Mouse (Mus musculus) hindbrain, postnatal 0 days (tissue): ENCODE measurements around the gene Fam151a. TPM values are rescaled to one million over a fixed set of nuclear protein-coding genes. Genes with fewer than 3 reads are reported as not detected.
"Not testable (repeated sequence)": the region's sequence is repeated elsewhere in the genome, so short reads cannot be mapped to it uniquely, and the experiment has no call there.

Source experiments
- ATAC-seq: fragments of 200-750 bp; cut with Nextera tagmentation; 2 replicates; pipeline ENCODE4 v1.8.0; 2017; ENCODE audit warnings: mild to moderate bottlenecking, moderate TSS enrichment, moderate library complexity
- DNase-seq: peaks from one replicate; pipeline ENCODE4 v3.0.0-alpha.2; 2015; ENCODE audit warnings: low spot score
- H3K27ac ChIP-seq: fragments of 300-500 bp; sonication (generic); 2 replicates; pipeline ENCODE4 v1.5.1; 2014; ENCODE audit warnings: mild to moderate bottlenecking
- H3K27me3 ChIP-seq: fragments of 300-500 bp; sonication (generic); 2 replicates; pipeline ENCODE4 v1.6.1; 2014; ENCODE audit warnings: low read length, mixed read lengths; ENCODE audit not compliant: insufficient read depth
- H3K36me3 ChIP-seq: fragments of 300-500 bp; sonication (generic); 2 replicates; pipeline ENCODE4 v1.6.1; 2014; ENCODE audit warnings: low read length, mixed read lengths; ENCODE audit not compliant: insufficient read depth
- H3K4me1 ChIP-seq: fragments of 300-500 bp; sonication (generic); 2 replicates; pipeline ENCODE4 v1.6.1; 2014; ENCODE audit warnings: antibody characterized with exemption, low read length, mixed read lengths; ENCODE audit not compliant: insufficient read depth
- H3K4me2 ChIP-seq: fragments of 300-500 bp; sonication (generic); 2 replicates; pipeline ENCODE4 v1.6.1; 2014; ENCODE audit warnings: low read depth, mild to moderate bottlenecking, low read length, moderate library complexity, mixed read lengths
- H3K4me3 ChIP-seq: fragments of 300-500 bp; sonication (generic); 2 replicates; pipeline ENCODE4 v1.5.1; 2014; ENCODE audit warnings: low read length
- H3K9ac ChIP-seq: fragments of 300-500 bp; sonication (generic); replicated peaks from 2 replicates; pipeline ENCODE4 v1.6.1; 2014; ENCODE audit warnings: mild to moderate bottlenecking, low read length, moderate library complexity, mixed read lengths
- H3K9me3 ChIP-seq: fragments of 300-500 bp; sonication (generic); 2 replicates; pipeline ENCODE4 v1.6.1; 2016; ENCODE audit warnings: low read length, mixed read lengths
- CTCF ChIP-seq: IDR thresholded peaks from 2 replicates; pipeline ENCODE4 v1.5.1; 2016; ENCODE audit warnings: antibody characterized with exemption, control low read depth, low read depth
- WGBS: fragments of 180-500 bp; shearing (Covaris S2); extraction: QIAGEN DNeasy Blood & Tissue Kit; methylation state at CpG from one replicate; pipeline ENCODE4 v1.1.7; 2014; 5-methylcytosine and 5-hydroxymethylcytosine counted together
- polyA plus RNA-seq: library from polyadenylated mRNA; unstranded; fragments of >200 nt; fragmentation: Nextera tagmentation; extraction: Ambion mirVana; gene quantifications from 2 replicates; pipeline ENCODE4 v1.2.1, GENCODE M21; 2015
- total RNA-seq: library from RNA; depleted of rRNA; stranded (reverse); fragments of >200 nt; gene quantifications from 2 replicates; pipeline ENCODE4 v1.2.3, GENCODE M21; 2014; rRNA removed

Fam151a gene
- total and polyA plus RNA-seq, 2 experiments from 2014 or later: not detected

DNA sequence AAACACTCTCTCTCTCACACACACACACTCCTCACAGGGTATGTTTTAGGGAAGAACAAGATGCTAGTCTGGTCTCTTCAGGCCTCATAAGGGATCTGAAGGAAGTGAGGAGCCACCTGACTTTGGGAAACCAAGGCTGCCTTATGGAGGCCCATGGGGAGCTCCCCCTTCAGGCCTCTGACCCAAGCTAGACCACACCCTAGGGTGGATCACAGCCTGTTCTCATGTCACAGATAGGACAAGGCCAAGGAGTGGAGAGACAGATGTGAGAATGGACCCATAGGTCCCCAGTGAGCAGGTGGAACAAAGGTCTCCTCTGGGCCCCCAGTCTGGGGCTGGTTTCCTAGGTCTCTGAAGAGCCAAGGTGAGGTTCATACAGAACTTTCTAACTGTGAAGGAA lies 58.6 kb downstream of the Fam151a start:
- DNase-seq (no peak), ATAC-seq (no peak)
- Histone ChIP-seq H3K36me3 (no peaks in the 10 kb centered on the region), H3K4me1 (no peaks in the 10 kb centered on the region), H3K9me3 (no peaks in the 10 kb centered on the region), H3K9ac (no peak overlapping the region), H3K27me3 (no peaks in the 10 kb centered on the region), H3K4me2 (no peak overlapping the region), H3K4me3 (no peak overlapping the region), H3K27ac (no peak overlapping the region)
- TF ChIP-seq CTCF: no peak

DNA sequence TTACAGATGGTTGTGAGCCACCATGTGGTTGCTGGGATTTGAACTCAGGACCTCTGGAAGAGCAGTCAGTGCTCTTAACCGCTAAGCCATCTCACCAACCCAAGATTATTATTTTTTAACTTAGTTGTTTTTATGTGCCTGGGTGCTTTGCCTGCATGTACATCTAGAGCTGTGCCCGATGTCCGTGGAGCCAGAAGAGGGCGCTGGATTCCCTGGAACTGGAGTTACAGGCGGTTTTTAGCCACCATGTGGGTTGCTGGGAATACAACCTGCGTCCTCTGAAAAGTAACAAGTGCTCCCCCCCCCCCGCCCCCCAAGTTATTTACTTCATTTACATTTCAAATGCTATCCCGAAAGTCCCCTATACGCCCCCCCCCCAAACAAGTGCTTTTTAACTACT lies 60.1 kb downstream of the Fam151a start:
- ATAC-seq, H3K9me3 ChIP-seq, H3K27ac ChIP-seq, DNase-seq, H3K4me1 ChIP-seq, H3K4me3 ChIP-seq, H3K27me3 ChIP-seq, H3K36me3 ChIP-seq, H3K9ac ChIP-seq, H3K4me2 ChIP-seq: not testable (repeated sequence)
- 96% methylated on average over 9 of the region's 9 CpGs for WGBS

DNA sequence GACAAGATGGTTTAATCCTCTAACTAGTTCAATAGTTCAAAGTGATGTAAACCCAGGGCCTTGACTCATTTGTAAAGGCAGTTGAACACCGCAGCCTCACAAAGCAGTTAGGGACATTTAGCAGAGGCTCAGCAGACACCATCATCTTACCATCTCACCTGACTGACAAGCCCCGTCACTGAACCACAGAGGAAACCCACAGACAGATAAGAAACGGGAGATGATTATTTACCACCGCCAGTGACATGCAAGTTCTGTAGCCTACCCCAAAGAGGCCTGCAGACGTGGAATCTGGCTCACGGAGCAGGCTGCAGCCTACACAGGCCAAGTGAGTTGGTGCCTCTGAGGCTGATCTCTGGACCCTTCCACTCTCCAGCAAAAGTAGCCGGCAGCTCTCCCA lies 60.6 kb downstream of the Fam151a start:
- ATAC-seq: no peak
- WGBS: 93% methylated on average over 7 of the region's 7 CpGs

DNA sequence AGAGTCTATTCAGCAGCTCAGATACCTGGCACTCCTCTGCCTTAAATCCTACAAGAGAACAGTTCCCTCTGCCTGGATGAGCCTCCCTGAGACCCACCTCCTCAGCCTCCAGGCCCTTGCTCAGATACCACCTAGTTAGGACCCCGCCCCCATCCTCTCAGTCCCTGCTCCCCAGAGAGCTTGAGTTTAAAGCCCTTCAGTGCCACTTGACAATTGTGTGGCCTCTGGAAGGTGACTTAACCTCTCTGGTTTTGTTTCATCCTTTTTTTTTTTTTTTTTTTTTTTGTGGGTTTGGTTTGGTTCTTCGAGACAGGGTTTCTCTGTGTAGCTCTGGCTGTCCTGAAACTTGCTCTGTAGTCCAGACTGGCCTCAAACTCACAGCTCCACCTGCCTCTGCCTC lies 61.6 kb downstream of the Fam151a start:
- H3K4me1 ChIP-seq: no peaks in the 10 kb centered on the region
- WGBS: 85% methylated on average over 2 of the region's 2 CpGs
- H3K36me3 ChIP-seq: no peaks in the 10 kb centered on the region
- ATAC-seq (no peak), DNase-seq (no peak)
- H3K27me3 ChIP-seq: no peaks in the 10 kb centered on the region
- no peak overlapping the region for H3K9ac ChIP-seq
- TF ChIP-seq CTCF: no peak
- no peak overlapping the region for H3K27ac ChIP-seq
- no peaks in the 10 kb centered on the region for H3K9me3 ChIP-seq
- H3K4me3 ChIP-seq: no peak overlapping the region
- H3K4me2 ChIP-seq: no peak overlapping the region

More for the DNA sequence above, 60.6 kb downstream of the Fam151a start:
- no peak for TF ChIP-seq CTCF
- H3K4me1 ChIP-seq: no peaks in the 10 kb centered on the region
- H3K27me3 ChIP-seq: no peaks in the 10 kb centered on the region
- H3K9me3 ChIP-seq: no peaks in the 10 kb centered on the region
- no peak for DNase-seq
- no peaks in the 10 kb centered on the region for H3K36me3 ChIP-seq
- H3K4me2 ChIP-seq: no peak overlapping the region
- no peak overlapping the region for H3K4me3 ChIP-seq
- H3K27ac ChIP-seq: no peak overlapping the region
- no peak overlapping the region for H3K9ac ChIP-seq

Other genes starting within 250 kb of the Fam151a start
- not detected in 2 replicates for gene Bsnd, start 241.6 kb upstream of the Fam151a start, total RNA-seq
- not detected in 2 replicates for gene Bsnd, start 241.6 kb upstream of the Fam151a start, polyA plus RNA-seq
- 126 and 127 TPM in 2 replicates for gene Dhcr24, start 172.9 kb upstream of the Fam151a start, total RNA-seq
- 7.5 and 8.7 TPM in 2 replicates for gene Dhcr24, start 172.9 kb upstream of the Fam151a start, polyA plus RNA-seq
- gene Lexm, start 116.6 kb upstream of the Fam151a start, total RNA-seq: 0.43 TPM in 1 of 2 replicates, not detected in the other
- not detected in 2 replicates for gene Lexm, start 116.6 kb upstream of the Fam151a start, polyA plus RNA-seq
- gene Ttc22, start 111.5 kb upstream of the Fam151a start, total RNA-seq: 0.89 and 1.0 TPM in 2 replicates
- 1.8 and 2.3 TPM in 2 replicates for gene Ttc22, start 111.5 kb upstream of the Fam151a start, polyA plus RNA-seq
- gene Pars2, start 82.8 kb upstream of the Fam151a start, total RNA-seq: 8.4 and 12.1 TPM in 2 replicates
- 7.4 and 9.1 TPM in 2 replicates for gene Pars2, start 82.8 kb upstream of the Fam151a start, polyA plus RNA-seq
- gene Ttc4, start 54.9 kb upstream of the Fam151a start, total RNA-seq: 106 and 118 TPM in 2 replicates
- 83.0 and 84.0 TPM in 2 replicates for gene Ttc4, start 54.9 kb upstream of the Fam151a start, polyA plus RNA-seq
- gene Mroh7, start 3.0 kb upstream of the Fam151a start, total RNA-seq: 0.68 and 0.99 TPM in 2 replicates
- 0.59 and 0.98 TPM in 2 replicates for gene Mroh7, start 3.0 kb upstream of the Fam151a start, polyA plus RNA-seq
- gene Acot11, start 71.1 kb downstream of the Fam151a start, total RNA-seq: 11.1 and 12.2 TPM in 2 replicates
- gene Acot11, start 71.1 kb downstream of the Fam151a start, polyA plus RNA-seq: 2.0 and 2.7 TPM in 2 replicates
- 155 and 156 TPM in 2 replicates for gene Ssbp3, start 176.8 kb downstream of the Fam151a start, total RNA-seq
- gene Ssbp3, start 176.8 kb downstream of the Fam151a start, polyA plus RNA-seq: 102 and 108 TPM in 2 replicates